Mouse (Mus musculus) adipose tissue, adult 10 weeks (tissue): ENCODE data around the gene Rnf148. TPM values are rescaled to one million over a fixed set of nuclear protein-coding genes. Genes with fewer than 3 reads are reported as not detected.

ENCODE experiments used
- polyA plus RNA-seq: library from polyadenylated mRNA; stranded (reverse); fragments of 350-450 nt; fragmentation: Illumina TruSeq; extraction: RNeasy Lipid Tissue Mini Kit (QIAGEN cat#74804); gene quantifications from one replicate; pipeline ENCODE4 v1.2.3, GENCODE M21; 2014; ENCODE audit warnings: low read depth, low replicate concordance

The Rnf148 gene
- 1.4 TPM for polyA plus RNA-seq

GRCm38 (mm10) chr6:23655036-23655435 is at the start of gene Rnf148:
Gene Rnf148, minus strand, starts transcription at chr6:23655136.

GRCm38 (mm10) chr6:23650205-23650604 is 4.7 kb downstream of the Rnf148 start, which contains the start of gene Rnf133:
Gene Rnf133, minus strand, starts transcription at chr6:23650305.

Other genes starting within 250 kb of the Rnf148 start
- 5.0 TPM for gene Rnf133, start 4.8 kb downstream of the Rnf148 start, polyA plus RNA-seq
- 6.3 TPM for gene Cadps2, start 184.3 kb upstream of the Rnf148 start, polyA plus RNA-seq